Mouse (Mus musculus) kidney, adult 2 months (tissue): ENCODE data around the gene Fam241a. TPM values are rescaled to one million over a fixed set of nuclear protein-coding genes. Genes with fewer than 3 reads are reported as not detected.

ENCODE experiments used
- DNase-seq: peaks from one replicate; pipeline ENCODE4 v3.0.0; 2021
- H3K27ac ChIP-seq: fragments of 200-500 bp; 2 replicates; pipeline ENCODE4 v1.5.1; 2012; ENCODE audit warnings: low read depth, low read length, control low read depth, inconsistent platforms; ENCODE audit not compliant: insufficient read depth
- H3K27me3 ChIP-seq: fragments of 200-500 bp; replicated peaks from 2 replicates; pipeline ENCODE4 v1.6.1; 2012; ENCODE audit warnings: mild to moderate bottlenecking, moderate library complexity, low read length, inconsistent platforms; ENCODE audit not compliant: control insufficient read depth, insufficient read depth
- H3K36me3 ChIP-seq: fragments of 200-500 bp; 2 replicates; pipeline ENCODE4 v1.6.1; 2012; ENCODE audit warnings: mild to moderate bottlenecking, moderate library complexity, low read length, inconsistent platforms; ENCODE audit not compliant: control insufficient read depth, insufficient read depth
- H3K4me1 ChIP-seq: fragments of 200-500 bp; 2 replicates; pipeline ENCODE4 v1.6.1; 2011; ENCODE audit warnings: low read length; ENCODE audit not compliant: control insufficient read depth, insufficient read depth
- H3K4me3 ChIP-seq: fragments of 200-500 bp; 2 replicates; pipeline ENCODE4 v1.5.1; 2011; ENCODE audit warnings: mild to moderate bottlenecking, low read depth, low read length, control low read depth; ENCODE audit not compliant: insufficient read depth
- CTCF ChIP-seq: fragments of 200-500 bp; conservative IDR thresholded peaks from 2 replicates; pipeline ENCODE4 v1.5.1; 2011; ENCODE audit warnings: low read depth, mild to moderate bottlenecking, control low read depth, low read length, moderate library complexity, mixed read lengths; ENCODE audit not compliant: insufficient read depth, insufficient read length
- POLR2A ChIP-seq: fragments of 200-500 bp; IDR thresholded peaks from one replicate; pipeline ENCODE4 v1.6.1; 2011; ENCODE audit warnings: low read depth, low read length, control low read depth
- WGBS: fragments of 180-500 bp; shearing (Covaris S2); methylation state at CpG from one replicate; pipeline ENCODE4 v1.1.7; 2018; 5-methylcytosine and 5-hydroxymethylcytosine counted together
- polyA plus RNA-seq: library from polyadenylated mRNA; depleted of rRNA; stranded (reverse); fragments of >200 nt; gene quantifications from 2 replicates; pipeline ENCODE4 v1.2.3, GENCODE M21; 2012; rRNA removed

The Fam241a gene
- 2.4 and 3.6 TPM in 2 replicates for polyA plus RNA-seq

DNA sequence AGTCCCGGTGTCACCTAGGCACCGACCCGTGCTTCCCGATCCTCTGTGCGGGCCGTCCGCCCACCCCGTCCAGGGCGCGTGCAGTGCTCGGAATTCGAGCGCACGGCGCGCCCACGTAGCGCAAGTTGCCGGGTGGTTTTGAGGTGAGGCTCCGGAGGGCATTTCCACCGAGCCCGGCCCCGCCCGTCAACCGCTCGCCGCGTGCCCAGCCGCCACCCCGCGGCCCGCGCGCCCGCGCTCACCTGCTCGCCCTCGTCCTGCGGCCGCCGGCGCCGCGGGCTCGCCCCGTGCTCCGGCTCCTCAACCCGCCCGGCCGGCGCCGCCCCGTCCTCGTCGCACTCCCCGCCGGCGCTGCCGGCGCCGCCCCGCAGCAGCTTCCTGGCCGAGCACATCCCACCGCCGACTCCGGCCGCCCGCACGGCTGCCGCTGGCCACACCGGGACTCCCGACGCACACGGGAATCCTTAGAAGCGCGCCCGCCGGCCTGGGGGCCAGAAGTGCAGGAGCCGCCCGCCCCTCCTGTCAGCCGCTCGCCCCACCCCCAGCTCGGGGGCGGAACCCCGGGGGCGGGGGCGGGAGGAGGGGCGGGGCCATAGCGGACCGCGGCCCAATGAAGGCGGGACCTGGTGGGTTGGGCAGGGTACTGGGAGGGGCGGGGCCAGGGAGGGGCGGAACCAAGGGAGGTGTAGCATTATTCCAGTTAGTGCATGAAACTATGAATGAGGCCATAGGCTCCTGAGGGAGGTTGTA, at the start of gene Fam241a:
Fam241a (minus strand) TSS at position 533 of the 750 bp plus-strand sequence.
- TF ChIP-seq POLR2A, result no peak
- no peak for TF ChIP-seq CTCF
- H3K27ac ChIP-seq, result 0 out of 2 replicates have a peak within 1 kb of the TSS, but pooled peaks have one; percentile 45

DNA sequence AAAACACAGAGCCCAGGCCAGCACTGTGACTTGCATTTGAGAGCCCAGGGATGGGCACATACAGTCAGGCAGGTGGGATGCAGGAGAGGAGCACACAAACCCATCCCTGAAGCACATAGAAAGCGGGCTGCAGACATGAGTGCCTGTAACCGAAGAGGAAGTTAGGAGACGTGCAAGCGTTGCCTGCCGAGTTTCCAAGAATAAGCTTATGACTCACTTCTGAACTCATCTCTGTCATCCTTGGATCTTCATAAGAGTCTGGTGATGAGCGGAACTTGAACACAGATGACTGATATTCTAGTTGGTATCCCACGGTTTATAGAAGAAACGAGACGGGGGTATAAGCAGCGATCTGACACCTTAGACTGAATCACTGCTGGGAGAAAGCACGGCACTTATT, 36.3 kb upstream of the Fam241a start:
- no peaks in the 10 kb centered on the region for H3K4me1 ChIP-seq
- H3K27me3 ChIP-seq, result no peaks in the 10 kb centered on the region; the same call in 1 of the 2 replicates
- no peak overlapping the region for H3K4me3 ChIP-seq
- H3K36me3 ChIP-seq, result no peaks in the 10 kb centered on the region
- TF ChIP-seq POLR2A (no peak), CTCF (no peak)
- H3K27ac ChIP-seq, result no peak overlapping the region
- no peak for DNase-seq
- WGBS, result 90% methylated on average over 11 of the region's 11 CpGs

More for the DNA sequence above, at the start of gene Fam241a:
- Histone ChIP-seq H3K4me1 (no peaks in the 10 kb centered on the region), H3K27me3 (no peaks in the 10 kb centered on the region), H3K4me3 (peak within 1 kb of the TSS; percentile 87), H3K36me3 (no peaks in the 10 kb centered on the region)
- DNase-seq, result peak; percentile 93
- 1% methylated on average over 93 of the region's 94 CpGs for WGBS

DNA sequence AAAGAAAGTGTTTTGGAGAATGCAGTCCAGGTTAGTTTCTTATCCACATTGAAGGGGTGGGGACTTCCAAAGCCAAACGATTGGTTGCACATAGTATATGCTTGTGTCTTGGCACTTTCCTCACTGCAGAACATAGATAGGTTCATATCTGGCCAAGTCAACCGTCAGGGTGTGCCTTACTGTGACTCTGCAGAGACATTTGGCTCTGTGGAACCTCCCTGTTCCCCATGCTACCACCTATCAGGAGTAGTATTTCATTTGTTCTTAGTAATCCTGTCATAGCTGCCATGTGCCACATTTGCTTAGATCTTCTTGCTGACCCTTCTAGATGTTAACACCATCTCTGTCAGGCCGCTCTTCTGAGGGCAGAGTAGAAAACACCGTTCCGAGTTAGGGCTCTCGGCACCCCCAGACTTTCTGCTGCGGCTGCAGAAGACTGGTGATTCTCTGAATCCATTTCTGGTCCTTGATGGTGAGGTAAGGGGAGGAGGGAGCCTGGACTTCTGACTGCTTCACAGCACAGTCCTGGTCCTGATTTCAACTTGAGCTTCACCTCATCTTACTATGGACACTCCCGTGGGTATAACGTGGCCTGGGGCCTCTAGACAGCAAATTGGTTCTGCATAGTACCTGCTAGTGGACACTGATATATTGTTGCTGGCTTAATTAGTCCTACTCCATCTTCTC, 34.3 kb upstream of the Fam241a start:
- H3K27ac ChIP-seq, result no peak overlapping the region
- TF ChIP-seq POLR2A (no peak), CTCF (no peak)

DNA sequence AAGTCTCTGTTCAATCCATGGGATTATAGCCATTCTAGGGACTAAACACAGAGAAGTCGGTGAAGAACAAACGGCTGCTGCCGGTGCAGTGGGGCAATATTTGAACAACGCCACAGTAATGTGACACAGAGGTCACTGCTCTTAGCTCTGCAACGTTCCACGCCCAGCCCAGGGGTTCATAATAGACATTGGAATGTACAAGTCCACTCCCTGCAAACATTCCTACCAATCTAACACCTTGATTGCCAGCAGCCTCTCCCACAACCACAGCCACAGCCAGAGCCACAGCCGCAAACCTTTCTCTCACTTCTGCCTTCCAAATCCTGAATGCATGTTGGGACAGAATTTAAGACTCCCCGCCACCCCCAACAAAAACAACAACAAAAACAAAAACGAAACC, 33.8 kb upstream of the Fam241a start:
- Histone ChIP-seq H3K27ac (no peak overlapping the region), H3K27me3 (no peaks in the 10 kb centered on the region; the same call in 1 of the 2 replicates), H3K36me3 (no peaks in the 10 kb centered on the region), H3K4me1 (no peaks in the 10 kb centered on the region), H3K4me3 (no peak overlapping the region)
- peak; percentile 14 for DNase-seq
- TF ChIP-seq POLR2A (no peak), CTCF (no peak)
- WGBS, result 51% methylated on average over 9 of the region's 9 CpGs

More for the DNA sequence above, 34.3 kb upstream of the Fam241a start:
- Histone ChIP-seq H3K4me1 (no peaks in the 10 kb centered on the region), H3K4me3 (no peak overlapping the region), H3K36me3 (no peaks in the 10 kb centered on the region), H3K27me3 (no peaks in the 10 kb centered on the region; the same call in 1 of the 2 replicates)
- WGBS, result 80% methylated on average over 9 of the region's 9 CpGs
- no peak for DNase-seq

DNA sequence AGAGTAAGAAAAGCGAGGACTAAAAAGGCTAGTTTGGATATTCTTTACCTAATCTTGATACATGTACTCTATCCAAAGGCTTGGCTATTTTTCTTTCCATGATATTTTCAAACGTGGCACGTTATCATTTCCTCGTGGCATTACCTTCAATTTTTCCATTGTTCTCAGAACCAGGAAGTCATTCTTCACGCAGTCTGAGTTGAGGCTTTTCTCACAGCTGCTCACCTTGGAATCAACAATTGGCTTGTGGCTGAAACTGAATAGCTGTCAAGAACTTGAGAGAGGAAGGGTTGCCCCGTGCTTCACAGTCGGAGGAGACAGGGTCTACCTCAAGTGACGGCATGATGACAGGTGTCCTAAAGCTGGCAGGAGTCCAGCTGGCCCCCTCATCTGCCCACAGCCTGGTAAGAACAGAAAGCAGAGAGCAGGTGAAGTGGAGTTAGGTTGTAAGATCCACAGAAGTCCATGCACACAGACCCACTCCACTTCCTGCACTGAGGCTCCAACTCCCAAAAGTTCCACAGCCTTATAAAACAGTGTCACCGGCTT, 30.6 kb upstream of the Fam241a start:
- WGBS, result 48% methylated on average over 9 of the region's 9 CpGs

DNA sequence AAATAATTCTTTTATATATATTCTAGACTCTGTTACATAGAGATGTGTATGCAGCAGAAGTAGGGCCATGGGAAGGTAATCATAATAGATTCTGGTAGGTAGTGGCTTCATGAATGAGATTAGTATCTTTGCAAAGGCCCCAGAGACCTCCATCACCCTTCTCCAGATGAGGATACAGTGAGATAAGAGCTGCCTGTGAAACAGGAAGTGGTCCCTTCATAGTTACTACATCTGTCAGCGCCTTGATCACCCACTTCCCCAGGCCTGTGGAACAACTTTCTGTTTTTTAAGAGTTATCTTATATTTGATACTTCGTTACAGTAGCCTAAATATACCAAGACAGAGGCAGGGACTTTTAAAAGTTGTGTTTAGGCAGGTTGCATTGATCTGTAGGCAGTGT, 28.3 kb upstream of the Fam241a start:
- no peak for DNase-seq
- TF ChIP-seq CTCF, result no peak
- TF ChIP-seq POLR2A, result no peak
- WGBS, result 82% methylated on average over 2 of the region's 2 CpGs
- H3K4me1 ChIP-seq, result no peaks in the 10 kb centered on the region
- H3K4me3 ChIP-seq, result no peak overlapping the region
- H3K36me3 ChIP-seq, result no peaks in the 10 kb centered on the region
- H3K27ac ChIP-seq, result no peak overlapping the region
- H3K27me3 ChIP-seq, result no peaks in the 10 kb centered on the region; the same call in 1 of the 2 replicates

More for the DNA sequence above, 30.6 kb upstream of the Fam241a start:
- Histone ChIP-seq H3K27me3 (no peaks in the 10 kb centered on the region; the same call in 1 of the 2 replicates), H3K27ac (no peak overlapping the region), H3K36me3 (no peaks in the 10 kb centered on the region), H3K4me1 (no peaks in the 10 kb centered on the region), H3K4me3 (no peak overlapping the region)
- no peak for DNase-seq
- TF ChIP-seq CTCF (no peak), POLR2A (no peak)

DNA sequence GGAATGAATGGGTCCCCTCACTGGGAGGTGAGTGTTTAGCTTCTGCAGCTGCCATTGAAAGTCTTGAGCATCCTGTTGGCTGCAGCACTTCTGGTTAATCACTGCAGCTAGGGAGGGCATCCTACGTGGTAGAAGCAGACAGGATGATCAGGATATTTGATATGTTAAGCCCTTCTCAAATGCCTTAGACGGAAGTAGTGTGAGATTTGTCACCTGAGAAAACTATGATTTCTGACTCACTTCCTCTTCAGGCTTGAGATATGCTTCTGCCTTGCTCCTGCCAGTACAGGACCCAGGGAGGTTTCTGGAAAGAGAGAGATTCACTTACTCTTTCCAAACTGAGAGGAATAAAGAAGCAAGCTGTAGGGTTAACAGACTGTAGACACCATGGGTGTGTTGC, 27.1 kb upstream of the Fam241a start:
- H3K4me1 ChIP-seq, result no peaks in the 10 kb centered on the region
- 52% methylated on average over 2 of the region's 2 CpGs for WGBS

More for the DNA sequence above, 27.1 kb upstream of the Fam241a start:
- TF ChIP-seq POLR2A (no peak), CTCF (no peak)
- Histone ChIP-seq H3K27me3 (no peaks in the 10 kb centered on the region), H3K36me3 (no peaks in the 10 kb centered on the region), H3K27ac (no peak overlapping the region), H3K4me3 (no peak overlapping the region)
- no peak for DNase-seq
